Mouse (Mus musculus): ENCODE measurements around the gene Snai3.

DNA sequence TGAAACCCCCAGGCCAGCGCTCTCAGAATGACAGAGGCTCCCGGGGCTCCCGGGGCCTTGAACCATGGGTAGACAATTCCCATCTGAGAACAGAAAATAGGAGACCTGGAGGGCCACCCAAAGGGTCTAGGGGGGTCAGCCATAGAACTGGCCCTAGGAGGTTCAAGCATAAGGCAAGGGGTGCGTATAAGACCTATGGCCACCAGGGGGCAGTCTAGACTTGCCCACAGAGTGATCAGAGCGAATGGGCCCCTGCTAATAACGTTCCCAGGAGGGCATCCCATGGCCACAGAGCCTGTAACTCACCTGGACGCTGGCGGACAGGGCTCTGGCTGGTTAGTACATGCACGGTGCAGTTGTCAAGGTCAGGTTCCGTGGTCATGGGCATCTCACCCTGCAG, 40.3 kb upstream of the Snai3 start:
- TF ChIP-seq POLR2A (IDR thresholded peaks at IDR 0.05; ENCODE audit: low read depth, low read length) (no peak), CTCF (IDR thresholded peaks at IDR 0.05; ENCODE audit: extremely low read depth, insufficient read length, insufficient replicate concordance, low read depth, low read length) (peak; percentile 89; the same call in 1 of the 2 replicates)

All from small intestine, adult 2 months (tissue).